Mouse (Mus musculus): ENCODE data around the gene Edn3. TPM values are rescaled to one million over a fixed set of nuclear protein-coding genes. Genes with fewer than 3 reads are reported as not detected.

The Edn3 gene
- polyA plus RNA-seq (2015; fragmentation: Nextera tagmentation; extraction: Ambion mirVana): 5.1 and 5.4 TPM in 2 replicates

GRCm38 (mm10) chr2:174760479-174761121 lies at the start of gene Edn3:
TSS of gene Edn3 (plus strand) at chr2:174760619.
- peak within 1 kb of the TSS; percentile 91 for H3K4me2 ChIP-seq (replicated peaks; ENCODE audit: low read depth)
- WGBS: 1% methylated on average over 48 of the region's 48 CpGs

GRCm38 (mm10) chr2:174712043-174712442 lies 48.4 kb upstream of the Edn3 start:
- H3K36me3 ChIP-seq (ENCODE audit: control insufficient read depth, insufficient read depth): no peaks in the 10 kb centered on the region
- no peak overlapping the region for H3K4me2 ChIP-seq (replicated peaks; ENCODE audit: low read depth)
- no peaks in the 10 kb centered on the region for H3K4me1 ChIP-seq (replicated peaks; ENCODE audit: control insufficient read depth, insufficient read depth, low read length)
- no peak overlapping the region for H3K4me3 ChIP-seq (ENCODE audit: low read depth, low read length)
- H3K27me3 ChIP-seq (replicated peaks; ENCODE audit: control insufficient read depth, insufficient read depth, low read length): no peaks in the 10 kb centered on the region
- TF ChIP-seq CTCF (IDR thresholded peaks at IDR 0.05; ENCODE audit: low read depth): 0 out of 2 replicates have a peak, but pooled peaks have one; percentile 29
- H3K9me3 ChIP-seq (ENCODE audit: control insufficient read depth): no peaks in the 10 kb centered on the region
- no peak overlapping the region for H3K27ac ChIP-seq (ENCODE audit: low read depth, low read length)
- ATAC-seq: no peak
- WGBS: 95% methylated on average over 1 of the region's 1 CpGs
- no peak overlapping the region for H3K9ac ChIP-seq (ENCODE audit: low read depth, low read length)

More at GRCm38 (mm10) chr2:174760479-174761121, at the start of gene Edn3:
- no peak within 1 kb of the TSS for H3K27ac ChIP-seq (ENCODE audit: low read depth, low read length)
- H3K4me3 ChIP-seq (ENCODE audit: low read depth, low read length): peak within 1 kb of the TSS; percentile 45
- no peaks in the 10 kb centered on the region for H3K27me3 ChIP-seq (replicated peaks; ENCODE audit: control insufficient read depth, insufficient read depth, low read length)
- no peaks in the 10 kb centered on the region for H3K9me3 ChIP-seq (ENCODE audit: control insufficient read depth)
- peak; percentile 31; the same call in 1 of the 2 replicates for ATAC-seq
- no peak for TF ChIP-seq CTCF (IDR thresholded peaks at IDR 0.05; ENCODE audit: low read depth)
- no peaks in the 10 kb centered on the region for H3K36me3 ChIP-seq (ENCODE audit: control insufficient read depth, insufficient read depth)
- H3K9ac ChIP-seq (ENCODE audit: low read depth, low read length): peak within 1 kb of the TSS; percentile 38; the same call in 1 of the 2 replicates
- H3K4me1 ChIP-seq (replicated peaks; ENCODE audit: control insufficient read depth, insufficient read depth, low read length): no peaks in the 10 kb centered on the region

- Histone ChIP-seq H3K4me2 (replicated peaks; ENCODE audit: low read depth) (no peak overlapping the region), H3K9me3 (ENCODE audit: control insufficient read depth) (no peaks in the 10 kb centered on the region), H3K27me3 (replicated peaks; ENCODE audit: control insufficient read depth, insufficient read depth, low read length) (no peaks in the 10 kb centered on the region), H3K4me1 (replicated peaks; ENCODE audit: control insufficient read depth, insufficient read depth, low read length) (no peaks in the 10 kb centered on the region), H3K9ac (ENCODE audit: low read depth, low read length) (no peak overlapping the region), H3K27ac (ENCODE audit: low read depth, low read length) (no peak overlapping the region), H3K4me3 (ENCODE audit: low read depth, low read length) (no peak overlapping the region), H3K36me3 (ENCODE audit: control insufficient read depth, insufficient read depth) (no peaks in the 10 kb centered on the region)
- no peak for ATAC-seq
- TF ChIP-seq CTCF (IDR thresholded peaks at IDR 0.05; ENCODE audit: low read depth): no peak
These were observed 44.5 kb upstream of the Edn3 start for GRCm38 (mm10) chr2:174715938-174716337.

- no peak for TF ChIP-seq CTCF (IDR thresholded peaks at IDR 0.05; ENCODE audit: low read depth)
- H3K4me2 ChIP-seq (replicated peaks; ENCODE audit: low read depth): no peak overlapping the region
- WGBS: 58% methylated on average over 4 of the region's 4 CpGs
- H3K27me3 ChIP-seq (replicated peaks; ENCODE audit: control insufficient read depth, insufficient read depth, low read length): no peaks in the 10 kb centered on the region
- no peaks in the 10 kb centered on the region for H3K9me3 ChIP-seq (ENCODE audit: control insufficient read depth)
- no peaks in the 10 kb centered on the region for H3K36me3 ChIP-seq (ENCODE audit: control insufficient read depth, insufficient read depth)
- H3K27ac ChIP-seq (ENCODE audit: low read depth, low read length): no peak overlapping the region
- H3K9ac ChIP-seq (ENCODE audit: low read depth, low read length): no peak overlapping the region
- H3K4me3 ChIP-seq (ENCODE audit: low read depth, low read length): no peak overlapping the region
- ATAC-seq: no peak
- H3K4me1 ChIP-seq (replicated peaks; ENCODE audit: control insufficient read depth, insufficient read depth, low read length): no peaks in the 10 kb centered on the region
These were observed 42.6 kb upstream of the Edn3 start for GRCm38 (mm10) chr2:174717857-174718256.

GRCm38 (mm10) chr2:174727114-174727823 lies 33.1 kb upstream of the Edn3 start:
- Histone ChIP-seq H3K4me3 (ENCODE audit: low read depth, low read length) (no peak overlapping the region), H3K4me2 (replicated peaks; ENCODE audit: low read depth) (no peak overlapping the region), H3K9me3 (ENCODE audit: control insufficient read depth) (no peaks in the 10 kb centered on the region), H3K36me3 (ENCODE audit: control insufficient read depth, insufficient read depth) (no peaks in the 10 kb centered on the region), H3K4me1 (replicated peaks; ENCODE audit: control insufficient read depth, insufficient read depth, low read length) (no peaks in the 10 kb centered on the region), H3K9ac (ENCODE audit: low read depth, low read length) (no peak overlapping the region), H3K27me3 (replicated peaks; ENCODE audit: control insufficient read depth, insufficient read depth, low read length) (no peaks in the 10 kb centered on the region), H3K27ac (ENCODE audit: low read depth, low read length) (no peak overlapping the region)
- TF ChIP-seq CTCF (IDR thresholded peaks at IDR 0.05; ENCODE audit: low read depth): no peak
- 88% methylated on average over 10 of the region's 10 CpGs for WGBS
- no peak for ATAC-seq

- no peak for TF ChIP-seq CTCF (IDR thresholded peaks at IDR 0.05; ENCODE audit: low read depth)
- Histone ChIP-seq H3K4me3 (ENCODE audit: low read depth, low read length) (no peak overlapping the region), H3K27me3 (replicated peaks; ENCODE audit: control insufficient read depth, insufficient read depth, low read length) (no peaks in the 10 kb centered on the region), H3K4me1 (replicated peaks; ENCODE audit: control insufficient read depth, insufficient read depth, low read length) (no peaks in the 10 kb centered on the region), H3K9me3 (ENCODE audit: control insufficient read depth) (no peaks in the 10 kb centered on the region), H3K27ac (ENCODE audit: low read depth, low read length) (no peak overlapping the region), H3K9ac (ENCODE audit: low read depth, low read length) (no peak overlapping the region), H3K36me3 (ENCODE audit: control insufficient read depth, insufficient read depth) (no peaks in the 10 kb centered on the region), H3K4me2 (replicated peaks; ENCODE audit: low read depth) (no peak overlapping the region)
- no peak for ATAC-seq
- WGBS: 43% methylated on average over 5 of the region's 5 CpGs
These were observed 28.5 kb upstream of the Edn3 start for GRCm38 (mm10) chr2:174731939-174732338.

All from intestine, postnatal 0 days (tissue).